Mouse (Mus musculus) cerebellum, adult 11-12 months (tissue): ENCODE data around the gene Zfp513.

ENCODE experiments used
- DNase-seq: peaks from one replicate; pipeline ENCODE4 v3.0.0; 2022

The Zfp513 gene

GRCm38 (mm10) chr5:31199893-31200292 lies 2.2 kb downstream of the Zfp513 start:
- DNase-seq, result peak; percentile 53

GRCm38 (mm10) chr5:31199321-31199892 lies 2.7 kb downstream of the Zfp513 start:
- DNase-seq, result peak; percentile 38

GRCm38 (mm10) chr5:31198616-31199320 lies 3.3 kb downstream of the Zfp513 start:
- DNase-seq, result no peak

- peak; percentile 33 for DNase-seq
Measured at GRCm38 (mm10) chr5:31198170-31198569, 3.9 kb downstream of the Zfp513 start.

GRCm38 (mm10) chr5:31197072-31197471 lies 5.0 kb downstream of the Zfp513 start:
- no peak for DNase-seq

- DNase-seq, result no peak
Measured at GRCm38 (mm10) chr5:31196207-31196606, 5.9 kb downstream of the Zfp513 start.

- DNase-seq, result no peak
Measured at GRCm38 (mm10) chr5:31195671-31196070, 6.4 kb downstream of the Zfp513 start.

- DNase-seq, result peak; percentile 41
Measured at GRCm38 (mm10) chr5:31194486-31195485, 7.3 kb downstream of the Zfp513 start.

- DNase-seq, result no peak
Measured at GRCm38 (mm10) chr5:31193631-31194281, 8.3 kb downstream of the Zfp513 start.

- peak; percentile 99 for DNase-seq
Measured at GRCm38 (mm10) chr5:31192939-31193630, 9.0 kb downstream of the Zfp513 start, which contains the start of the genes Snx17 and Eif2b4. Snx17 (plus strand) TSS chr5:31193227. Eif2b4 (minus strand) TSS chr5:31193430.

- no peak for DNase-seq
Measured at GRCm38 (mm10) chr5:31192045-31192938, 9.8 kb downstream of the Zfp513 start.

GRCm38 (mm10) chr5:31190201-31190600 lies 11.9 kb downstream of the Zfp513 start:
- peak; percentile 36 for DNase-seq

GRCm38 (mm10) chr5:31188223-31188840 lies 13.8 kb downstream of the Zfp513 start:
- DNase-seq, result no peak

GRCm38 (mm10) chr5:31183678-31184077 lies 18.4 kb downstream of the Zfp513 start:
- no peak for DNase-seq

- no peak for DNase-seq
Measured at GRCm38 (mm10) chr5:31181183-31181770, 20.8 kb downstream of the Zfp513 start.

GRCm38 (mm10) chr5:31179766-31180630 lies 22.1 kb downstream of the Zfp513 start, which contains the start of the genes Gm29609 and Gtf3c2:
Gm29609 (minus strand) TSS chr5:31179911.
Gtf3c2 (minus strand) TSS chr5:31180144.
- DNase-seq, result peak; percentile 98

- DNase-seq, result no peak
Measured at GRCm38 (mm10) chr5:31179301-31179765, 22.8 kb downstream of the Zfp513 start.

GRCm38 (mm10) chr5:31168630-31169029 lies 33.5 kb downstream of the Zfp513 start:
- DNase-seq, result no peak

GRCm38 (mm10) chr5:31164878-31165277 lies 37.2 kb downstream of the Zfp513 start:
- no peak for DNase-seq
